Mouse (Mus musculus) megakaryocyte, embryonic 14.5 days (primary cell): ENCODE measurements at regions not wholly inside any gene's neighbourhood (a gene's known extent, or its start where the extent isn't known, plus 50 kb on each side); places are given as distances from the start of the nearest gene placed in this dataset.

ENCODE experiments used
- H3K27me3 ChIP-seq: replicated peaks from 2 replicates; pipeline ENCODE3; 2012; ENCODE audit warnings: inconsistent platforms
- H3K36me3 ChIP-seq: replicated peaks from 2 replicates; pipeline ENCODE3; 2012; ENCODE audit warnings: low read length, inconsistent platforms, mixed read lengths
- H3K4me1 ChIP-seq: 2 replicates; pipeline ENCODE4 v1.6.1; 2012; ENCODE audit warnings: inconsistent platforms
- H3K4me3 ChIP-seq: replicated peaks from 2 replicates; pipeline ENCODE3; 2012; ENCODE audit warnings: moderate library complexity, mild to moderate bottlenecking, inconsistent platforms
- H3K9me3 ChIP-seq: 2 replicates; pipeline ENCODE4 v1.6.1; 2012; ENCODE audit warnings: inconsistent platforms
- FLI1 ChIP-seq: IDR thresholded peaks from 2 replicates; pipeline ENCODE4 v1.6.1; 2012; ENCODE audit warnings: low read length, inconsistent platforms, mixed read lengths
- GATA1 ChIP-seq: IDR thresholded peaks from 3 replicates; pipeline ENCODE4 v1.6.1; 2012; ENCODE audit warnings: mixed read lengths, low read length, inconsistent platforms, borderline replicate concordance

DNA sequence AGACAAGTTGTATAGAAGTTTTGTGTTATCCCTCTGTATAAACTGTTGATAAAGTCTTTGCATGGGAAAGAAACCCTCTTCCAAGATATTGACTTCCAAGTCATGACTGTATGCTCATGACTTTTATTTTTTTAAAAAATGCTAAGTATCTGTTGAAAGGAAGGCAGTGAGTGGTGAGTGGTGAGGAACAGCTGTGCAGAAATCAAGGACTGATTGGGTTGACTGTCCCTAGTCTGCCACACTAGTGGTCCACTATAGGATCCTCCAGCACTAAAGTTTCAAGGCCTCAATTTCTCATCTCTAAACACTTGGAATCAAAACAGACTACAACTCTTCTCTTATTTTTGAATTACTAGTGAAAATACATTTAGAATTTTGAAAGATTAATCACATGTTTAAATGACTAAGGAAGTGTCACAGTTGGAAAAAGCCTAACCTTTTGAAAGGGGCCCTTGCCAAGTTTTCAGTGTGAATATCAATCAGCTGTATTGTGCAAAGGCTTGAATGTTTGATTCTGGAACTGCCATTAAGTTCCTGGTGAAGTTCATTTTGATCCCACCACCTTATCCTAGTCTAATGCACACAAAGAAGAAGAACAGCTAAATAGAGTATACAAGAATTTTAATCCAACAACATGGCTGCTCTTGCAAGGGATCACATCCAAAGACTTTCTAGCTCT lies 209.5 kb upstream of the Eya4 start:
- Histone ChIP-seq H3K9me3 (peaks cover 4% of the 10 kb centered on the region; the same call in 1 of the 2 replicates), H3K36me3 (no peaks in the 10 kb centered on the region), H3K27me3 (no peaks in the 10 kb centered on the region), H3K4me1 (no peaks in the 10 kb centered on the region), H3K4me3 (no peak overlapping the region)
- TF ChIP-seq FLI1 (no peak), GATA1 (no peak)

GRCm38 (mm10) chr10:23557828-23558227 lies 207.2 kb upstream of the Eya4 start:
- Histone ChIP-seq H3K4me1 (no peaks in the 10 kb centered on the region), H3K4me3 (no peak overlapping the region), H3K27me3 (no peaks in the 10 kb centered on the region), H3K9me3 (no peaks in the 10 kb centered on the region), H3K36me3 (no peaks in the 10 kb centered on the region)
- TF ChIP-seq FLI1 (no peak), GATA1 (no peak)

DNA sequence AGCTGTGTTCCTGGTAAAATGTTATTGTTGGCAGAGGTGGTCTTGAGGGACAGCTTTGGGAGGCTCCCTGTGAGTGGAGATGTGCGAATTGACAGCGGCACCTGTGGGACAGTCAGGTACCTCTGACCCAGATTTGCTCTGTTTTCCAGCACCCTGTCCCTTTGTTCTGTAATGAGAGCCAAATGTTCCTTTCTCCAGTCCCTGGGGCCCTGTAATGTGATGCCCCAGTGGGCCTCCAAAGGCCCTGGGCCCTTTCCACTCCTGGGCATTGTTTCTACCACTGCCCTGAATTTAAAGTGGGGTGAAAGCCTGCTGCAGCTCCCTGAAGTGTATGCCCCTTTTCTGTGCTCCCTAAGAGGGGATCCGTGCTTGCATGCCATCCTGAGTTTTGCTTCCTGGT lies 198.6 kb upstream of the Eya4 start:
- Histone ChIP-seq H3K27me3 (no peaks in the 10 kb centered on the region), H3K4me1 (no peaks in the 10 kb centered on the region), H3K36me3 (no peaks in the 10 kb centered on the region), H3K9me3 (peaks cover 21% of the 10 kb centered on the region), H3K4me3 (no peak overlapping the region)
- TF ChIP-seq FLI1 (no peak), GATA1 (no peak)

DNA sequence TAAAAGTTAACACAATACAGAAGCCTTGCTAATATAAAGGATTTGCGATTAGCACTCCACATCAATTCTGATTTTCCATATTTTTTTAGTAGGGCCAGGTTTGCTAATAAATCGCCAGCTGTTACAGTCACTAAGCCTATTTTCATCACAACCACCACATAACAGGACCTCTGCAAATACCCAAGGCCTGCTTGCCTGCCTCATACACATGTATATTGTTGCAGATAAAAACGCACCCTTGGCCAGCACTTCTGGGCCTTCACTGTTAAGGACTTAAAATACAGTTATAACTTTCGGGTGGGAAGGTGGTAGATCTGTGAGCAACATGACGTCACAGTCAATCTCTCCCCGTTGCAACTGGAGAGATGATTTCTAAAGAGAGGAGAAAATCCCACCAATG lies 197.7 kb upstream of the Eya4 start:
- Histone ChIP-seq H3K27me3 (no peaks in the 10 kb centered on the region), H3K4me3 (no peak overlapping the region), H3K36me3 (no peaks in the 10 kb centered on the region), H3K4me1 (no peaks in the 10 kb centered on the region), H3K9me3 (peaks cover 21% of the 10 kb centered on the region)
- TF ChIP-seq GATA1 (no peak), FLI1 (no peak)

GRCm38 (mm10) chr10:23542712-23543111 lies 192.1 kb upstream of the Eya4 start:
- no peak for TF ChIP-seq FLI1
- TF ChIP-seq GATA1 = no peak
- no peaks in the 10 kb centered on the region for H3K27me3 ChIP-seq
- no peak overlapping the region for H3K4me3 ChIP-seq
- H3K4me1 ChIP-seq = no peaks in the 10 kb centered on the region
- peaks cover 18% of the 10 kb centered on the region for H3K9me3 ChIP-seq
- no peaks in the 10 kb centered on the region for H3K36me3 ChIP-seq

DNA sequence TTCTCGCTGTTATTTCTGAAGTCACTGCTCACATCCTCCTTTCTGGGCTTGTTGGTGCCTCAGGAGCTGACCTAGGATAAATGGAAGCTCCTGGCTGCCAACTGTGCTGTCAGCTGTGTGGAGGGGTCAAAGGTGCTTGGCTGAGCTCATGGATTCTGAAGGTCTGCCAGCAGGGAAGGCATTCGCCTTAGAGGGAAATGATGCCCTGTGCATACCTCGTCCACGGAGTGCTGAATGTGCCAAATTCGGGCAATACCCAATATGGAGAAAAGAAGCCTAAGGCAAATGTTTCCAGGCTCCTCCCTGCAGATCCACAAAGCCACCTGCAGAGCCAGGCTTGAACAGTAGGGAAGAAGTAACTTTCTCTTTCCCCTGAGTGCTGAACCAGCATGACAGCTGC lies 191.3 kb upstream of the Eya4 start:
- Histone ChIP-seq H3K4me3 (no peak overlapping the region), H3K36me3 (no peaks in the 10 kb centered on the region), H3K4me1 (no peaks in the 10 kb centered on the region), H3K9me3 (peaks cover 18% of the 10 kb centered on the region), H3K27me3 (no peaks in the 10 kb centered on the region)
- TF ChIP-seq GATA1 (no peak), FLI1 (no peak)

- H3K4me3 ChIP-seq = no peak overlapping the region
- peaks cover 14% of the 10 kb centered on the region; the same call in 1 of the 2 replicates for H3K9me3 ChIP-seq
- H3K27me3 ChIP-seq = no peaks in the 10 kb centered on the region
- no peaks in the 10 kb centered on the region for H3K36me3 ChIP-seq
- no peaks in the 10 kb centered on the region for H3K4me1 ChIP-seq
- TF ChIP-seq GATA1 (no peak), FLI1 (no peak)
Measured at GRCm38 (mm10) chr10:23534636-23535035, 184.1 kb upstream of the Eya4 start.

- no peak overlapping the region for H3K4me3 ChIP-seq
- TF ChIP-seq FLI1 = no peak
- no peak for TF ChIP-seq GATA1
- H3K36me3 ChIP-seq = no peaks in the 10 kb centered on the region
- no peaks in the 10 kb centered on the region for H3K27me3 ChIP-seq
- H3K4me1 ChIP-seq = no peaks in the 10 kb centered on the region
- peaks cover 14% of the 10 kb centered on the region; the same call in 1 of the 2 replicates for H3K9me3 ChIP-seq
Measured at GRCm38 (mm10) chr10:23531964-23532758, 181.6 kb upstream of the Eya4 start.

DNA sequence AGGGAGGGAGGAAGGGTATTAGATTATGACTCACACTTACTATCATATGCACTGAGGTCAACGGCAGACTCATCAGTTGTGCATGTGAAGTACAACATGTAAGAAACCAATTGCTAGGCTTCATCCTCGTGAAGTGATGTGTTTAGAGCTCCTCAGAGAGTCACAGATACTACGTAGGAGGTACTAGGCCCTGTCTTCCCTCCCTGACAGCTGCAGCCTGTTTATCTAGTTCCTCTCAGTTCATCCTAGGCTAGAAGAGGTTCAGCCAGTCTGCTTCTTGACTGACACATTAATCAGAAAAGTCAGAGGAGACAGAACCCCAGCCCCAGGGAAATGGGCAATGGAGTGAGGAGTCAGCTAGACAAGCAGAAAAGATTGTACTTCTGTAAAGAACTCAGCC lies 180.1 kb upstream of the Eya4 start:
- H3K9me3 ChIP-seq = peaks cover 14% of the 10 kb centered on the region; the same call in 1 of the 2 replicates
- TF ChIP-seq GATA1 (no peak), FLI1 (no peak)
- no peaks in the 10 kb centered on the region for H3K27me3 ChIP-seq
- no peaks in the 10 kb centered on the region for H3K4me1 ChIP-seq
- no peak overlapping the region for H3K4me3 ChIP-seq
- H3K36me3 ChIP-seq = no peaks in the 10 kb centered on the region

- H3K27me3 ChIP-seq = no peaks in the 10 kb centered on the region
- TF ChIP-seq FLI1 = no peak
- no peak for TF ChIP-seq GATA1
- H3K4me3 ChIP-seq = no peak overlapping the region
- peaks cover 4% of the 10 kb centered on the region; the same call in 1 of the 2 replicates for H3K9me3 ChIP-seq
- H3K4me1 ChIP-seq = no peaks in the 10 kb centered on the region
- H3K36me3 ChIP-seq = no peaks in the 10 kb centered on the region
Measured at GRCm38 (mm10) chr10:23526796-23527195, 176.2 kb upstream of the Eya4 start.
